Mouse (Mus musculus) CD4-positive helper T cell, adult 2 months (primary cell): ENCODE data around the gene Ergic2.

ENCODE experiments used
- DNase-seq: peaks from one replicate; pipeline ENCODE4 v3.0.0-alpha.2; 2012; ENCODE audit warnings: low read depth, missing footprints, low spot score

Gene Ergic2

DNA sequence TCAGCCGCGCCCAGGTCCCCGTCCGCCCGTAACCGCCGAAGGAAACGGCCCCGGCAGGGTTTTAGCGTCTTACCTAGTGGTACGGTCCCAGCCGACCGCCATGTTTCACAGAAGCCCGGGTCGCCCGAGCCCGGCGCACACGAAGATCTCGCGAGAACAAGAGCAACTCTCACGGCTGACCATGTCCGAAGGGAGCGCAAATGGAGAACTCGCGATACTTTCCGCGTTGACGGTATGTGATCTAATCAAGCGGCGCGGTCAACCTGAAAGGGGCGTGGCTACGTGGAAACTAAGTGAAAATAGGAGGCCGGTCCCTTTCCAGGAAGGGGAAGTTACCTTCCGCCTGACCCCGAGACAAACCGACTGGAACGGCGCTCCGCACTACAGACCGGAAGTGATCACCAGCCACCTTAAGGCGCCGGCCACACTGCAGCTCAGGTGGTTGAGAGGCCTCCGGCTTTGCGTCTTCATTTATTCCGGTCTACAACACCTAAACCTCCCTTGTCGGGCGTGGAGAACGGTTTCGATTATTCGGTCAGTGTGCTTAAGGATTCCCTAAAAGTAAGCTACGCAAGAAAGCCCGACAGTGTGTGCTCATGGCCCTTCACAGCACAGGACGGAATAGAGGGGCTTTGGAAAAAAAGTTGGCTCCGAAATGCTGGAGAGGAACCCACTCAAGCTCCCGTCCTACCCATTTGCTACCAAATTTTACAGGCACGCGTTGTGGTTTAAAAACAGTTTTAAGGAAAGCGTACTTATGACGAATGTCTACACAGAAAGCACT is at the start of gene Ergic2:
Gene Ergic2 (minus strand): TSS at position 478 of the 784 bp plus-strand sequence.
- peak; percentile 98 for DNase-seq

DNA sequence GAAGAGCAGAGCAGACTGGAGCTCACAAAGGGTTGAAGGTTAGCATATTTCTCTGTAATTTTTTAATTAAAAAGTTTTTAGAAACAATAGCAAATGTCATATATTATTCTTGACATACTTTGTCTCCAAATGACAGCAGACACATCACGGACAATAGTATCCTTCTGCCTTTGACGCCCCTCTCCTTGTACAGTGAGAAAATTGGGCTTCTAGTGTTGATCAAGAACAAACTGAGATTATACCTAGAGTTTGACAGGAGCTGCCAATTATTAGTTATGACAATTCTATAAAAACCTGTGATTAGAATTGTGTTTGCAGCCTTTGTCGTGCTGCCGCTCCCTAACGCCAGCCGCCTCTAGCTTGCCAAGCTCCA is 48.5 kb upstream of the Ergic2 start:
- no peak for DNase-seq

- DNase-seq, result no peak
Measured at GRCm38 (mm10) chr6:148259979-148260728, 48.0 kb upstream of the Ergic2 start.

DNA sequence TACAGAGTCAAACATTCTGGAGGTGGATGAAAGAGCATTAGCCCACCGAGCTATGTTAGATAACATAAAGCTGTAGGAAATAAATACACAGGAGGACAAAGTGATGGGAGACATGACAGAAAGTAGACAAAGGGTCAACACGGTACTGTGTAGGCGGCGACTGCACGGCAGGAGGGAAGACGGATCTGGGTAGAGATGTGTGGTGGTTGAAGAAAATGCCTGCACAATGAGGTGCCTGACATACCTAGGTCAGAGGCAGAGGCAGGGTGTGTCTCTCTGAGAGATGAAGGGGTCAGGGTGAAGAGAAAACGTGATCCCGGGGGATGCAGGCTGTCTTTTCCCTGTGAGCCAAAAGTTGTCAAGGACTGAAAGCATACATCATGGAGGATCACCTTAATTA is 46.9 kb upstream of the Ergic2 start:
- DNase-seq, result no peak

DNA sequence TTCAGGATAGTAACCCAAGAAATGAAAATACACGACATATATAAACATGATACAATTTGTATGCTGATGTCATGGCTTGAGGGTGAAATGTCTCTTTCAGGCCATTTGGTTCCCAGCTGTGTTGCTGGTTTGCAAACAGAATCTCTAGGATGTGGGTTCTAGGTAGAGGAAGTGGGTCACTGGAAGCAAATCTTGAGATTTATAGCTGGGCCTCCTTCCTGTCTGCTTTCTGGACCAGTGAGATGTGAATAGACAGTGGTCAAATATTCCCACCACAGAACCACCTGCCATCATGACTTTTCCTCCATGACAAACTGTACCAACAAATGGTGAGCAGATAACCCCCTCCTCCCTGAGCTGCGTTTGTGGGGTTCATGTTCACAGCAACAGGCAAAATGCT is 45.6 kb upstream of the Ergic2 start:
- no peak for DNase-seq

GRCm38 (mm10) chr6:148256109-148256508 is 43.9 kb upstream of the Ergic2 start:
- DNase-seq, result no peak

GRCm38 (mm10) chr6:148255395-148256053 is 43.4 kb upstream of the Ergic2 start:
- no peak for DNase-seq

DNA sequence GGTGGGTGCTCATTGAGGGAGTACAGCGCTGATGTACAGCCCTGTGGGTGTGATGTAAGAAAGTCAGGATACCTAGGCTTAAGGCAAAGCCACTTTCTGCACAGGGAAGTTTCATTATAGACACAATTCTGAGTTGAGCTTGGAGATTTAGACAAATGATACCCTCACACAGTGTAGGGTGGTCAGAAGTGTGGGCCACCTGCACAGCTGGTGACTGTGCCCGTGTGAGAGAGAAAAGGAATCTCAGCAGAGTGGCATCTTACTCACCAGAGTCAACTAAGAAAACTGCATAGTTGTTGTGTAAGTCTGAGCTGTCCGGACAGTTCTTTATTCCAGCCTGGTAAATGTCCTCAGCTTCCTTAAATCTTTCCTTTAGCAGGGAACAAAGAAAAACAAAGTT is 37.0 kb upstream of the Ergic2 start:
- DNase-seq, result no peak

DNA sequence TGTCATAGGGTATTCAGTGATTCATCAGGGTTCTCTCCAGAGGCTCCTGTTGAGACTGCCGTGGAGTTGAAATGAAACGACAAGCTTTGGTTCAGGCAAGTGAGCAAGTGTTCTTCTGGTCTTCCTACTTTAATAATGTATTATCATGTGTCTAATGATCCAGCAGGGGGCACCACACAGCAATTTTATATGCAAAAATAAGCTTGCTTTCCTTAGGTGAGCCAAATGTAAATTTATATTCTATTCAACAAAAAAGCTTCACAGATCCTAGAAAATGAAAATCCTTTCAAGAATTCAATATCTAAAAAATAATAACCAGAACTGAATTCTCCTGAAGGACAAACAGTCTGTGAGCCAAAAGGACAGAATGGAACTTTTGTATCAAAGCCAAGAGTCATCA is 36.5 kb upstream of the Ergic2 start:
- peak; percentile 17 for DNase-seq

DNA sequence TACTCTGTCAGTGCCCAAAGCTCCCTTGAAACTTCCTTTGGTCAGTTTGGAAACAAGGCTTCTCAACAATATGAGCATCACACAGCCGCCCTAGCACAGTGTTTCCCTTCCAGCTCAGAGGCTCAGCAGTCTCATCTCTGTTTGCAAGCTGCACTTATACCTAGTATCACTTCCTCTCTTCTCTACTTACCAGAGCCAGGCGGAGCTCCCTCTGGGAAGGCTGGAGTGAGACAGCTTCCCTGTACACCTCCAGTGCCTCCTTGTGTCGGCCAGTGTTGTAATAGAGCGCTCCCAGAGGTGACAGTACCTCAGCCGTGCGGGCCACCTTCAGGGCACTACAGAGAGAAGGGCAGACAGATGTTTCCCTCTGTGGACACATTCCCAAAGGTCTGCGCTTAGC is 34.4 kb upstream of the Ergic2 start:
- no peak for DNase-seq

GRCm38 (mm10) chr6:148244836-148245235 is 32.7 kb upstream of the Ergic2 start:
- DNase-seq, result no peak

- no peak for DNase-seq
Measured at GRCm38 (mm10) chr6:148242304-148242703, 30.1 kb upstream of the Ergic2 start.

GRCm38 (mm10) chr6:148241685-148242084 is 29.5 kb upstream of the Ergic2 start:
- no peak for DNase-seq

- no peak for DNase-seq
Measured at GRCm38 (mm10) chr6:148239311-148239710, 27.1 kb upstream of the Ergic2 start.

- no peak for DNase-seq
Measured at GRCm38 (mm10) chr6:148237453-148237852, 25.3 kb upstream of the Ergic2 start.

DNA sequence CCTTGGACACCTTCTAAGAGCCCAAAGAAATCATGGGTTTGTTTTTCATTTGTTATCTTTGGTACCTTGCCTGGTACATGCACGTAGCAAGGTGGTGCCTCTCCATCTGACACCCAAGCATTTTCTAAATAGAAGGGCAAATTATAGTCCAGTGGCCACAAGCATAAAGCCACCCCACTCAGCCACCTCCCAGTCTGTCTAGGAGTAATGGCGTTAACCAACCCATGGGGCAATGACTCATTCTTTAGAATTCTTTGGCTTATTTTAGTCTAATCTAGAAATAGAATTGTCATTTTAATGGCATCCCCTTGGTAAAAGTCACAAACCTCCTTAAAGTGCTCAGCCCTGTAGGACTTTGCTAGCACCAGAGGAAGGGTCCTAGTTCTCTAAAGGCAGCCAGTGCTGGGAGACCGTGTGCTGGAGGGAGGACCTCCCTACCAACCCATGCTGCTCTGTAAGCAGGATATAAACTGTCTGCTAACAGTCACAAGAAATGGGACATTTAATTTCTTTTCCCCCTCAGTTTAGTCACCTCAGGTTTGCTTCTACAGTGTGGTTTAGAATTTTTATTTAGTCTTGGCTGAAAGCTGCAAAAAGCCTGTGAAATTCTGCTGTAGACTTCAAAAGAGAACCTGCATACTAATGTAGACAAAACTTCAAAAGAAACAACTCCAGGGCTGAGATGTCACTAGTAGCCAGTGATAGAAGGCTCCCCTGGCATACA is 22.1 kb upstream of the Ergic2 start:
- DNase-seq, result no peak

DNA sequence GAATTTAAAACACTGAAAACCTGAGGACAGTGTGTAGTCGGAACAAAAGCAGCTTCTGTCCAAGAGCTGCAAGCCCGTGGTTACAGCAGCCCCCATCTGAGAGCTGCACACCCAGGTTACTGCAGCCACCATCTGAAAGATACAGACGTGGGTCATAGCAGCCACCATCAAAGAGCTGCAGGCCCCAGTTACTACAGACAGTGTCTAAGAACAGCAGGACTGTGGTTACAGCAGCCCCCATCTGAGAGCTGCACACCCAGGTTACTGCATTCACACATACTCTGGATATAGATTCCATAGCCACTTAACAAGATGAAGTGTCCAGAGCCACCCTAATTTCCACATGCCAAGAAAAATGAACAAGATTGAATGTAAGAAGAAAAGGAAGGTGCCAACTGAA is 15.4 kb upstream of the Ergic2 start:
- no peak for DNase-seq

GRCm38 (mm10) chr6:148222686-148223085 is 10.5 kb upstream of the Ergic2 start:
- no peak for DNase-seq

DNA sequence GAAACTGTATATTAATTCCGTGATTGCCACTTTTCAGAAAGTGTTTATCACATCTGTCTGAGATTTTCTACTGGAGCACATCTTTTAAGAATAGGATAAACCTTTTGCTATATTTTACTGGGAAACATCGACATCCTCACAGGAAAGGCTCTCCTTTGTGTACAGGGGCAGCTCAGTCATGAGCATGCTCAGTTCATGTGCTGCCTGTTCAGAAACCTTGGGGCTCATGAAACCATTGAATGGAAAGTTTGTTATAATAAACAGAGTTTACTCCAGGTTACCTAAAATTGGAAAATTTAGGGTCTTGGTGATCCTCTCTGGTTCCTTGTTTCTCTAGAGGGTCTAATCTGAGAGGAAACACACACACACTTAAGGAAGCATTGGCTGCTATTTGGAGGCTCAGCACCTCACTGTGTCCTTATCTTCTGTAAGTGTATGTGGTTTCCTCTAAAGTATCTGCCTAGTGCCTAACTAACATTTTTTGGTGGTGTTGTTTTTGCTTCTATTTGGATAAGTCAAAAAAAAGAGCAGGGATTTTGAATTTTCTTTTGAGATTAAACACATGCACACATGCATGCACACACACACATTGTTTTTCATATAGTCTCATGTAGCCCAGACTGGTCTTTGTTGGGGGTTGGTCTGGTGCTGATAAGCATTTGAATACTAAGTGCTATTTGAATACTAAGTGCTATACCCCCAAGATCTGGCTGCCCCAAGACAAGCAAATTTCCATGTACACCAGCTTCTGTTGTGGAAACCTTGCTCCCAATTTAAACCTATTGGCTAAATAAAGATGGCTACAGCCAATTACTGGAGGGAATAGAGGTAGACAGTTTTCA is 6.3 kb upstream of the Ergic2 start:
- DNase-seq, result no peak

DNA sequence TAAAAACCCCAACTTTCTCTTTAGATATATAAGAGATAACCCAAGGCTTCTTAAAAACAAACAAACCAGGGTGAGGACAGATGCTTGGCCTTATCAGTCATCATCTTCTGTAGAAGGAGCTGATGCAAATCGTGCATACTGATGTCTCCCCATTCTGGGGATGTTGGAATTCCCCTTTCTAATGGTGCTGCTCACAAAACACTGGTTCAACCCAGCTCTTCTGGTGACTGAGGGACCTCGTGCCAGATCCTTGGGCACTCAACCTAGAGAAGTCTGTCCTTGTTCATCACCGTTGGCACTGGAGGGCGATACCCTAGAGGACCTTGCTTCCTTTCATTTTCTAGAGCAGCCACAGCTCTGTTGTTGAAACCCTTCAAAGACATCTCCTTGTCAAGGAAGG is 4.6 kb upstream of the Ergic2 start:
- peak; percentile 15 for DNase-seq

DNA sequence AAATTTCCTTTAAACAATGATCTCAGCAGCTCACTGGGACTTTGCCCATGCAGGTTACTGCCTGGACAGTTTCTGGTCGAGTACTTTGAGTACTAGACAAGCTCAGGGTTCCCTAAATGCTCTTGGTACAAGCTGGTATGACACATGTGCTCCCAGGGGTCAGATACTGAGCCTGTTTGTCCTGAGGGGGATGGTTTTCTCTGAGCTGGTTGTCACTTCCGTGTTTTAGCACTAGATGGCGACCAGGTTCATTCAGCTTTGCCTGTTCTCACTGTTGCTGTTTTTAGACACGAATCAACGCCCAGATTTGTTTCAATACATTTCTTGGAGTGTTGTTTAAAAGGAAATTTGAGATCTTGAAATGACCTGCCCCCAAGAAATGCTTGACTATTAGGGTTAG is 2.6 kb upstream of the Ergic2 start:
- peak; percentile 49 for DNase-seq
